Mouse (Mus musculus) cerebellum, adult 9-11 months (tissue): ENCODE data around the gene Mpeg1.

ENCODE experiments used
- DNase-seq: peaks from one replicate; pipeline ENCODE4 v3.0.0; 2022

Gene Mpeg1

DNA sequence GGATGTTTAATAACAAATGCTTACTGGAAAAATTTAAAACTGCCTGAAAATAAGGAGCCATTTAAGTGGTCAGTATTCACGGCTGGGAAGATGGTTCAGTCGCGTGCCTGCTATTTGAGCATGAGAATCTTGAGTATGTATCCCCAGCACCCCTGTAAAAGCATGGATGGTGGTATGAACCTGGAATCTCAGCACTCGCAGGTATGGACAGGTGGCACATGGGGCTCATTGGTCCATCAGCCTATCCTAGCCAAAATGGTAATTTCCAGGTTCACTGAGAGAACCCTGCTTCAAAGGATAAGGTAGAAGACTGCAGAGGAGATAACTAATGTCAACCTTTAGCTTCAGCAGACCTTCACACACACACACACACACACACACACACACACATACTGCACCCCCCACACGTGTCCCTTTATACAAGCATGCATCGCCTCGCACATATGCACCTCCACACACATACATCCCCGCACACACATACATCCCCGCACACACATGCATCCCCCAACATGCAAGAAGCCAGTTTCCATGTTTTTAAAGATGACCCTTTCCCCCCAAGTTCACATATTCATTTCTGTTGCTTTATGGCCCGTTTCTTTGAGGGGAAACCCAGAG, 5.1 kb downstream of the Mpeg1 start:
- DNase-seq = no peak

DNA sequence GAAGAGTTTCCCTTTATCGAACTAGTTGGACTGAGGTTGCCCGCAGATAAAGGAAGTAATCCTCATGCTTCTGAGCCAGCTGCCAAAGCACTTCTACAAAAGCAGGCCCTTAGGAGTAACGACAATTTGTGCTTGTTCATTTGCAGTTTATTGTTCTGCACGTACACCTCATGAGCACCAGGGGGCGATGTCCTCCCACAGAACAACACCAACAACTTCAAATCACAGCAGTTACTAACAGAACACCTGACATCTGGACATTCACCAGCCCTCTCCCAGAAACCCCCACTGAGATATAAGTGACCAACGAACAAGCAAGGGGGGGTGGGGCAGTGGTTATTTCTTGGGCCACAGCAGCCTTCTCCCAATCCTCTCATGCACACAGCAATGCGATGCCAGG, 5.6 kb downstream of the Mpeg1 start:
- peak; percentile 51 for DNase-seq

- no peak for DNase-seq
These were observed 6.9 kb downstream of the Mpeg1 start for GRCm38 (mm10) chr19:12467436-12467835.

GRCm38 (mm10) chr19:12471866-12472265, 11.3 kb downstream of the Mpeg1 start:
- no peak for DNase-seq

DNA sequence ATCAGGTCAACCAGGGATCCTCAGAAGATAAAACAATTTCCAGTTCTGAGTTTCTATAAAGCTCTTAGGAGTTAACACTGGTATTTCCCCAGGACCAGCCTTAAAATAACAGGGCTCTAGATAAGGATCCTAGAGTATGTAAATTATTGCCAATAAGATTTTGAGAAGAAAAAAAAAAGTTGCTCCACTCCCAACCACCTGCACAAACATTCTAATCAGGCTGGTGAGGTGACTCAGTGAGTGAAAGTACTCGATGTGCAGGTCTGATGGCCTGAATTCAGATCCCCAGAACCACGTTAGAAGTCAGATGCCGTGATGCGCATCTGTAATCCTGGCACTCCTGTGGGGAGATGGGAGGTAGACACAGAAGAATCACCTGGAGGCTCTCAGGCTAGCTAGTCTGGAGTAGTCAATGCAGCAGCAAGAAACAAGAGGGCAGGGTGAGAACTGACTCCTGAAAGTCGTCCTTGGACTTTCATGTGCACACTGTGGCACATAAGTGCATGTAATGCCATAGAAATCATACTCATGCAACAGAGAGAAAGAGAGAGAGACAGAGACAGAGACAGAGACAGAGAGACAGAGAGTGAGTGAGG, 11.9 kb downstream of the Mpeg1 start:
- DNase-seq = no peak

DNA sequence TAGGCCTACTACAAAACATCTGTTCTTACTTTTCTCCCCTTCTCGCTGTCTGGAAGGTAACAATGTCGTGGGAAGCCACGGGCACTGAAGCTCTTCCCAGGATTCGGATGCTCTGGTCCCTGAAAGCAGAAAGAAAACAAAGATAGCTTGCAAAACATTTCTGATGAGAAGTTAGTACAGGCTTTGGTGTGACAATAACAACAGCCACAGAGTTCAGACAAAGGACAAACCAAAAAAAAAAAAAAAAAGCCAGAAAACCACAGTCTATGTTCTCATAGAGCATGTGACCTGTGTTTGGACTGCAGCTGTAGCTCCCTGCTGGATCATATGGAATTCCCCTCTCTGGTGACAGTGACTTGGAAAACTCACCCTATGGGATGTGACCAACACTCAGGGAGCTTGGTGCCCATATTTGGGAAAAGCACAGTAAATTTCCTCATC, 12.6 kb downstream of the Mpeg1 start:
- DNase-seq = no peak

- DNase-seq = no peak
These were observed 13.4 kb downstream of the Mpeg1 start for GRCm38 (mm10) chr19:12473951-12474350.

GRCm38 (mm10) chr19:12475380-12476250, 15.0 kb downstream of the Mpeg1 start:
- DNase-seq = peak; percentile 81

DNA sequence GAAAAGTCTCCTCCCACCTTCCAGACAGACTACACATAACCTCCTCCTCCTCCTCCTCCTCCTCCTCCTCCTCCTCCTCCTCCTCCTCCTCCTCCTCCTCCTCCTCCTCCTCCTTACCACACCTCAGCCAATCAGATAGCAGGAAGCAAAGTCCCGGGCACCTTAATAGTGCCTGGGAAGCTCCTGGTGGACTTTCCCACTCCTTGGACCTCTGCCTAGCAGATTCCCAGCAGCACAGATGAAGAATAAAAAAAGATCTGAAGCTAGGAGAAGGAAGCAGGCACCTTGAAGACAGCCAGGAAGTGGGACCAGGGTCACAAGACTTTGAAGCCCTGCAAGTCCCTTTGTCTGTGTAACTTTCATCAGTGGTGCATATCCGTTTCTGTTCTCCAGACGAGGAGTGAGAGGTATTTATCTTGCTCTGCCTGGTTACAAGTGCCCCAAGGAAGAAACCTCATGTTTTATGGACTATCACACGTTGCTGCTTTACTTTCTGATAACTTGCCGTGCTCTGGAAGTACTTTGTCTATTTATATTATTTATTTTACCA, 16.2 kb downstream of the Mpeg1 start:
- no peak for DNase-seq

DNA sequence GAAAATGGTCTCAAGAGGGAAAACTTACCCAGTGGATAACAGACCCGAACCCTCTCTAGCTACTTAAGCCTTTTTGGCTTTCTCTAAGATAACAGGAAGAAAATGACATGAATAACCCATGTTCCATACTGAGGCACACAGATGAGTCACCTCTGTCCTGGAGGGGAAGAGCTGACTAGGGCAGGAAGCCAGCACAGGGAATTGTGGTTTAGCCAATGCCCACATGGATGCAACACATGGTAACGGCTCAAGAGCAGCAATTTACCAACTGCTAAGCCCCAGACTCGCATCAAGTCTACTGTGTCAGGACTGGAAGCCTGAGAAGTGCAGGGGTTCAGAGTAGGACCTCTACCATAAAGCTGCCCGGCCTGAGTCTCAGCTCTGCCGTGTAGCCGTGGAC, 17.8 kb downstream of the Mpeg1 start:
- DNase-seq = no peak

GRCm38 (mm10) chr19:12483782-12484181, 23.2 kb downstream of the Mpeg1 start:
- DNase-seq = no peak

DNA sequence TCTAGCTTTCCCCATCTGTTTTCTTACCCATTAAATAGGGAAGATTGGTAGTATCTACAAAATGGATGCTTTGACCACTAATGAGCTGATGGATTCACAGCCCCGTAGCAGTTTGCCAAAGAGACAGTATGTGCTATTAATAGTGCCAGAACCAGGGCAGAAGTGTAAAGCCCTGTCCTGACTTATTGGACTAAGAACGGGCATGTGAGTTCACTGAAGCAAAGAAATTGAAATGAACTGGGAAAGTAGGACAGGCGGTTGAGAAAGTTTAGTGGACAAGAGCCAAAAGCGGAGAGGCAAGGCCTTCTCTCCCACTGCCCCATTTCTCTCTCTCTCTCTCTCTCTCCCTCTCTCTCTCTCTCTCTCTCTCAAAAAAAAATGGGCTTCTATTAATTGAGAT, 23.6 kb downstream of the Mpeg1 start:
- no peak for DNase-seq

DNA sequence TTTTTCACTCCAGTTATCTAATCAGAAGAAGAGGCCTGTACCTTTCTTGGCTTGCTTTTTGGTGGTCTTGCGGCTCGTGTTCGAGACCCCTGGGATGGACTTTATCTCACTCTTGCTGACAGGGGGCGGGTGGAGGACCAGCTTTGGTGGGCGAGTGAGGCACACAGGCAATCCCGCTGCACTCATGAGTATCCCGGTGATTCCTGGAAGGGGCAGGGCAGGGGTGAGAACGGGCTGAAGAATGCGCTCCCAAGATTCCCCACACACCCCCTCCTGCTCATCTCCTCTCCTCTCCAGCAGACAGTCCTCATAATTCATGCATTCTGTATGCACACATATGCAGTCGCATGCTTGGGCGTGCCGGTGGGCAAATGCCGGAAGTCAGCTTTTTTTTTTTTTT, 24.6 kb downstream of the Mpeg1 start:
- no peak for DNase-seq

DNA sequence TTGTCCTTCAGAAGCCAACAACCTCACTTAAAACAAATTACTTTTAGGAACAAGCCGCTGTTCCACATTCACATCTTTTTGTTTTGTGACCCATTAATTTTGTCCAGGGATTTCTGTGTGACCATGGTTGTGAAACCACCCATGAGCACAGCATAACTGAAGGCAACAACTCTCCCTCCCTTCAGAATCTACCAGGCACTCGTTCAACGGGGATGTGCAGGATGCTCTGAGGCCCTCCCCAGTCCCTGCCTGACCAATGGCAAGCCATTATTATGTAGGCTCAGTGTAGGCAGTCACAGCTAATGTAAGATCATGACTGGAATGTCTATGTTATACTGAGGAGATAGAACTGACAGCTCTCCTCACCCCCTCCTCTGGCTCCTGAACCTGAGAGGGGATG, 25.1 kb downstream of the Mpeg1 start:
- DNase-seq = no peak

DNA sequence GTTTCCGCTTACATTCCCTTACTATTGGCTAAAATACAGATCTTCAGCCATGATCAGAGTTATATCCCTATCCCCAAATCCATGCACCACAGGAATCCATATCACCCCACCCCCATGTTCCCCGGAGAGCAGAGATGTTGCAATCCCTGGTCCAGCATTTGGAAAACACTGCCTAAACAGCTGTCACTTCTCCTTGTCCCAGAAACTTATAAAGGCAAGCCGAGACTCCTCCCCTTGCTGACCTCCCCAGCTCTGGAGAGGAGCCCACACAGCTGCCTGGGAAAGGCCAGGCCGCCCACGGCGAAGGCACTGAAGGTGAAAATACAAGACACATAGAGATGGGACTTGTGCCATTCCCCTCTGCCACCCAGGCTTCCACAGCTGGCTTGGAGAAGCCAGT, 26.3 kb downstream of the Mpeg1 start:
- no peak for DNase-seq

DNA sequence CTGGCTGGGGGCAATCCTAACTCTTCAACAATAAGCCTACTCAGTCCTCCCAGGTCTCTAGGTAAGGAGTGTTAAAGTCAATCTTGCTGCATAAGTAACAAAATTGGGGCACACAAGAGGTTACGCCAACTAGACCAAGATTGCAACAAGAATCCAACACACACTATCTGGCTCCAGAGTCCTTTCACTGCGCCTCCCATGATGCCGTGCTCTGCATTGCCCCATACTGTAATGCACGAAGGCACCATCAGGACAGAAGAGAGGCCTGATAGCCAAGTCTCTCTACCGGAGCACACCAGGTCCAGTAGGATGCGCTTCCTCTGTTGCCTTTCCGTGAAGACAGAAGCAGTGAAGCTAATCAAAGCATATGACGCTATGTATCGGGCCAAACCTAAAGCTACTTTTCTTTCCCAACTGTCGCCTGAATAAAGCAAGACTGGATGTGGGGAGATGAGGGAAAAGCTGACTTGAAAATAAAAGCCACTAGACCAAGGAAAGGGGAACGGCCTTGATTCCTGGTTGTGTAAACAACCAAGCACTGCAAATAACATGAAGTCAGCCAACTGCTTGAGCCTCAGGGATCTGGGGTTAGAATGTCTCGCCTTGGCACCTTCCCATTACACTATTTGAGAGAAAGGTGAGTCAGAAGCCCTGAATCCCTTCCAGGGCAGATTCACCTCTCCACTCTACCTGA, 27.1 kb downstream of the Mpeg1 start:
- no peak for DNase-seq

DNA sequence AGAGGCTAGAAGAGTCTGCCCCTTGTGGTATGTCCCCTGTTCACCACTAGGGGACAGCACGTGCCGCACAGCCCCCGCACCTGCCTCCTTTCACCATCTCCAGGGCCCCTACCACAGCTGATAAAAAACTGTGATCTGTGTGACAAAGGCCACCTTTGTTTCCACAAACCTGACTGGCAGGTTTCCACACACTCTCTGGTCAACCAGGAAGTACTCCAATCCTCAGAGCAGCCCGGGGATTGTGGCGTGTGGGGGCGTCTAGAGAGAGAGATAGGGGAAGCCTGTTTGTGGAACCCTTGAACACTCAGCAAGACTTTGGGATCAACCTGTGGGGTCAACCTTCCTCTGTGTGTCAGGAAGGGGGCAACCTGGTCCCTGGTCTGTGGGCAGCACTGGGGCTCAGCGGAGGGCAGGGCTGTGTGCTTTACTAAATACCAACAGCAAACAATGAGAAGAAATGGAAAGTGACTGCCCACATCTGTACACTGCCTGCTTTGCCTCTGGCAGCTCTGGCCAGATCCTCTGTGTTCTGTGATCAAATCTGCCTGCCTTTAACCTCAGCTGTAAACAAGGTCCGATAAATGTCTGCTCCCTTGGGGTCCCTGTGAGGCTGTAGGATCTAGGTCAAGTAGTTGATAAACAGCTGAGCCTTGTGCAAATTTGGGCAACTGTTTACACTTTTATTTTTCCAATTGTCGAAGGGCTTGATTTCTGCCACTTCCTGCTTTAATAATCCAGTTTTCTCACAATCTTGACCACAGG, 27.8 kb downstream of the Mpeg1 start:
- no peak for DNase-seq

DNA sequence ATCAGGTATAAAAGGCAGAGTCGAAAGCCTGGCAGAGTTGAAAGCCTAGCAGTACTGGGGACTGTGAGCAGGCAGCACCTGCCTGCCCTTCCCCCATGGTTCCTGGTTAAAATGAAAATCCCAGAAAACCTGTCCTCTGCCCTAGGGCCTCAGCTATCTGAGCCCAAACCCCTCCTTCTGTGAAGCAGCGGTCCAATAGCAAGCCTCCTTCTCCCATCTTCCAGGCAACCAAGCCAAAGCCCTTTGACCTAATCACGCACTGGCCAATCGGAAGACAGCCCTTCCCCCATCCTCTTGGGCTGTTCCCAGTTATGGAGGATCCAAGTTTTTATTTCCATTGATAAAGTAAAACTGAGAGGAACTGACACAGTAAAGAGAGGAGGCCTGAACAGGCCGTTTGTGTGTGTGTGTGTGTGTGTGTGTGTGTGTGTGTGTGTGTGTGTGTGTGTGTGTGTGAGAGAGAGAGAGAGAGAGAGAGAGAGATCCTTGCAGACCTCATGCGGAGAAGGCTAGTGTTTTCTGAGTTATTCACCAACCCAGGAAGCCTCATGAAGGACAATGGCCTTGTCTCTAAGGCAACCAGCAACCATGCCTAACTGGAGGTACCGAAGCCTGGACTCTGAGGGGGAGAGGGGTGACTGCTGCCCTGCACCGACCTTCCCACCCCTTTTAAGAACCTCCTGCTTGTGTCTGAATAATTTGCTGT, 28.5 kb downstream of the Mpeg1 start:
- peak; percentile 48 for DNase-seq

- no peak for DNase-seq
These were observed 29.3 kb downstream of the Mpeg1 start for GRCm38 (mm10) chr19:12489675-12490570.

DNA sequence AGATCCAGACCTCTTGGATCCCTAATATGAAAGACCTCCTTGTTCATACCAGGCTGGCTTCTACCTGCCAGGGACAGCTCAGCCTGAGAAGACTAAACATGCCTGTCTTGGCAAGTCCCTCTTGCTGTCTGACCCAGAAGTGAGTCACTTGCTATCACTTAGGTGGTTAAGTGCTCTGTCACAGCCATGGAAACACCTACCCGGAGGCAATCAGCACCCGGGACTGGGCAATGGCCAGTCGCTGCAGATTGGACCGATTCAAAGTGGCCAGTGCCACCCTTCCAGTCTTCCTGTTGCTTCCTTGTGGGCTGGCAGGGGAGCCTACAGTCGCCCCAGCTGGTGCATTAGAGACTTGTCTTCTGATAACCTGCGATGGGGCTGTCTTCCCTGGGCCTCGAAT, 31.1 kb downstream of the Mpeg1 start:
- no peak for DNase-seq
